Comparison of ENCODE assay signal across 17 mouse cellular contexts in genomic region chr19:41466475-41466874, GRCm38 (mm10).
"Had no signal": no experiment of that assay in that cellular context is flagged by ENCODE, and none has a peak within 500 bp of the region (broad histone marks: within the 10 kb centered on the region; RNA-seq: fewer than 3 reads in every experiment).

No protein-coding gene starts in this region.

- ATAC-seq: midbrain, embryonic 16.5 days had no signal

- H3K4me3 ChIP-seq: liver, embryonic 15.5 days; midbrain, embryonic 10.5 days; midbrain, embryonic 12.5 days; myocyte; neural tube, embryonic 13.5 days; neural tube, embryonic 15.5 days had no signal

- H3K27ac ChIP-seq: liver, embryonic 15.5 days; midbrain, embryonic 10.5 days; midbrain, embryonic 12.5 days; neural tube, embryonic 13.5 days; neural tube, embryonic 15.5 days had no signal

- H3K27me3 ChIP-seq: liver, embryonic 15.5 days; midbrain, embryonic 12.5 days; neural tube, embryonic 13.5 days; neural tube, embryonic 15.5 days had no signal

- H3K4me2 ChIP-seq: liver, embryonic 15.5 days; lung, embryonic 14.5 days; midbrain, embryonic 12.5 days; neural tube, embryonic 13.5 days; neural tube, embryonic 15.5 days had no signal

- H3K36me3 ChIP-seq: liver, embryonic 15.5 days; midbrain, embryonic 10.5 days; midbrain, embryonic 12.5 days; neural tube, embryonic 13.5 days; neural tube, embryonic 15.5 days had no signal

- H3K9ac ChIP-seq: liver, embryonic 15.5 days; lung, embryonic 14.5 days; midbrain, embryonic 12.5 days; neural tube, embryonic 13.5 days; neural tube, embryonic 15.5 days had no signal

- DNase-seq: lung, adult 18-20 months; lung, embryonic 14.5 days; lung, postnatal 10 days; lung, postnatal 4 days; midbrain, embryonic 14.5 days; retina, postnatal 1 day; right cerebral cortex, adult 18-20 months; thymus, adult 2 months; thymus, postnatal 25 days; thymus, postnatal 4 days had no signal

- H3K9me3 ChIP-seq: liver, embryonic 15.5 days; midbrain, embryonic 10.5 days; midbrain, embryonic 12.5 days; neural tube, embryonic 13.5 days; neural tube, embryonic 15.5 days had no signal

- H3K4me1 ChIP-seq: liver, embryonic 15.5 days; midbrain, embryonic 10.5 days; midbrain, embryonic 12.5 days; neural tube, embryonic 13.5 days; neural tube, embryonic 15.5 days had no signal
